Mouse (Mus musculus) frontal cortex, adult 2 months (tissue): Measurements from ENCODE around the gene Csf3. TPM values are rescaled to one million over a fixed set of nuclear protein-coding genes. Genes with fewer than 3 reads are reported as not detected.

ENCODE experiments used
- DNase-seq, 2 experiments: peaks; one replicate each; pipeline ENCODE4 v3.0.0; 2022; ENCODE audit warnings: low spot score in 1 of 2; ENCODE audit errors: extremely low spot score in 1 of 2
- polyA plus RNA-seq: library from polyadenylated mRNA; depleted of rRNA; stranded (reverse); fragments of >200 nt; gene quantifications from 2 replicates; pipeline ENCODE4 v1.2.3, GENCODE M21; 2012; rRNA removed

The Csf3 gene
- polyA plus RNA-seq, 1 experiment, result not detected

DNA sequence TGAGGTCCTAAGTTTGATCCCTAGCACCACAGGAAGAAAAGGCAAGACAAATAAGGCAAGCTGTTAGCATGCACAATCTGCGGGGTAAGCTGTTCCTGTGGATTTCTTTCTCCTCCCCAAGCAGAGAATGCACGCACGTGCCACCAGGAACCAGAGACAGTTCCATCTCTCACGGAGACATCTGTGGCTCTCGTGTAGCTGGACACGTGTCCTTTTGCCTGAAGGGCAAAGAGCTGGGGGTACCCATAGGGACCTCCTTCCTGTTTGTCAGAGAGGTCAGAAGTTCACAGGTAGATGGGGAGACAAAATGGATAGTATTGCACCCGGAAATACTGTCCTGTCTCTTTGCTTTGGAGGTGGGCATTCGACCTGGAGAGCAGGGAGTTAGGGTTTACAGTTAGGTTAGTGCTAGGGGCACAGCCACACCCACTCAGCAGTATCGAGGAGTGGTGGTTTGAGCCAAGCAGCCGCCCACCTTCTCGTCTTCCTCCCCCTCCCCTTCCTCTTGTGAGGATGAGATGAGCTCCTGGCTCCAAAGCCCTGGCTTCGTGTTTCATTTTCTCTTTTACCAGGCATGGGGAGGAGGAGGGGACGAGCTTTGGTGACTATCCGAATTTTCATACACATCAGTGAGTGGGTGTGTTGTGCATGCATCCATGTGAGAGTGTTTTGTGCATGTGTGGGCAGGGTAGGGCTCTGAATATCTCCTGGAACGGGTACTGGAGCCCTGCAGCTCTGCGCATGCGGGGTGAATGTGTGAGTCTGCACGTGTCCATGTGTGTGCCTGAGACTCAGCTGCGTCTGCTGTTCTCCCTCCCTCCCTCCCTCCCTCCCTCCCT, 46.0 kb downstream of the Csf3 start:
- peak; percentile 96 for DNase-seq

DNA sequence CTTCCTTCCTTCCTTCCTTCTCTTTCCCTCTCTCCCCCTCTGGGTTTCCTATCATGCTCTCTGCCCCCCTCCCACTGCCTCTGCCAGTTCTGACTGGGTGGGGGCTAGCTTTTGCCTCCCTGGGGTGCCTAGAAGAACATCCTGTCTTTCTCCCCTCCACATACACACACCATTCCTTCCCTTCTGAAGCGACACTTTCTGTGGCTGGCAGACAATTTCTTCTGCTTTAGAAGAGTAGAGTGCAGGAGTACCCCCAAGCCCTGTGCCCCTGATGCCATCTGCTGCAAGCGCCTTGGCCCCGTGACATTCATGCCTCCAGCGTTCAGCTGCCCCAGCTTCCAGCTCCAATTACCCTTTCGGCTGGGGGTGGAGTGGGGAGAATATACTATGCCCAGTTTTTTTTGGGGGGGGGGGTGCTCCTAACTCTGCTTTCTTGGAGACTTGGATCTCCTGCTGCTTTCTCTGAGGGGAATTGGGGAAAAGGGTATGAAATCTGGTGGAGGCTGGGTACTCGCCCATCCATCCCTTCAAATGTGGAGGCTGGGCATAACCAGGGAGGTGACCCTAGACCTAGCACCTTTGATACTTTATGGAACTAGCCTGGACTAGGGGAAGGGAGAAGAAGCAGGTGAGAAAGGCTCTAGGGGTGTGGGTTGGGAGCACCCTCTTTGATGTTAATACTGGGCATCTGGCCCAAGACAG, 46.9 kb downstream of the Csf3 start:
- no peak for DNase-seq

DNA sequence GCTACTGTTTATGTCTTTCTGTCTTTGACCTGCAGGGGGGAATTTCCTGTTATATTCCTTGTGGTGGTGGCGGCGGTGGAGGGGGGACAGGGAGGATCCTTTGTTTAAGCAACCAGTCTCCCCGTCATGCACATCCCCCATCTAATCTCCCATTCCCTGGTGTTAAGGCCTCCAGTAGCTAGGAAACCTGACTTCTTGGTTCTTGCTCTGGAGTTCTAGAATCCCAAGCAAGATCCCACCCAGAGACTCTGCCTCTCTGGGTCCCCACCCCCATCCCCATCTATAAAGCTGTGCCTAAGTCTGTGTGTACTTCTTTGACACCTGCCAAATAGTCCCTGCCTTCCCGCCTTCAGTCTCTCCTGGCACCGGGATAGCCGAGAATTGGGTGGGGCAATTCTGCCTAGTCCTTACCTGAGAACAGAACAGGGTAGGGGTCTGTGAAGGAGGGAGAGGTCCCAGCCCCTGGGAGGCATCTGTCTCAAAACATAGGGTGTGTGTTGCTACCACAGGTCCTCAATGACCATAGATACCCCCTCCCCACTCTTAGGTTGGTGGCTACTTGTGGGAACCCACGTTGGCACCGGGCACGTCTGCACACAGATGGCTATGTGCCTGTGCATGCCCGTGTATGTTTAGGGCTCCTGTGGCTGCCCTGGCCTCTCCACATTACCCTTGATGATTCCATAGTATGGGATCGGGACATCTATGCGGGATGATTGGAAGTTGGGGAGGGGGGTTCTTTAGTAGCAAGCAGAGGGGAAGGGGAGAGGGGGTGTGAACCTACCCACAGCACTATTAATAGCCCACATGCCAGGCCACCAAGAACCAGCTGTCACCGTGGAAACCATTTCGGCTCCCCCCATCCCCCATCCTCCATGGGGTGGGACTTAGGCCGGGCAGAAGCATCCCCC, 47.7 kb downstream of the Csf3 start:
- DNase-seq, result no peak

DNA sequence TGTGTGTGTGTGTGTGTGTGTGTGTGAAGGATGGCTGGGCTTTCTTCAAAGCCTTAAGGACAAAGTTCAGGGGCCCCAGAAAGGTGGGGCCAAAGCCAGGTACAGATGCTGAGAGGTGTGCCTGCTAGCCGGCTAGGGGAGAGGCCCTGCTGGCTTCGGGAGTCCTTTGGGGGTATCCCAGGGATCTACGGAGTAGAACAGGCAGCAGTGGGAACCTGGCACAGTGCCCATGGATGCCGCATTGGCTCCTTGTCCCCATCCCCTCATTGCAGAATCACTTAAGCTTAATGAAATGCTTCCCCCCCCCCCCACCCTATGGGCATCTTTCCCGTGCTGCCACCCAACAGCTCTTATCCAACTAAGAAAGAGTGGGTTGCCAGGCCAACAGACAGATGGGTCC, 48.7 kb downstream of the Csf3 start:
- DNase-seq, result no peak

DNA sequence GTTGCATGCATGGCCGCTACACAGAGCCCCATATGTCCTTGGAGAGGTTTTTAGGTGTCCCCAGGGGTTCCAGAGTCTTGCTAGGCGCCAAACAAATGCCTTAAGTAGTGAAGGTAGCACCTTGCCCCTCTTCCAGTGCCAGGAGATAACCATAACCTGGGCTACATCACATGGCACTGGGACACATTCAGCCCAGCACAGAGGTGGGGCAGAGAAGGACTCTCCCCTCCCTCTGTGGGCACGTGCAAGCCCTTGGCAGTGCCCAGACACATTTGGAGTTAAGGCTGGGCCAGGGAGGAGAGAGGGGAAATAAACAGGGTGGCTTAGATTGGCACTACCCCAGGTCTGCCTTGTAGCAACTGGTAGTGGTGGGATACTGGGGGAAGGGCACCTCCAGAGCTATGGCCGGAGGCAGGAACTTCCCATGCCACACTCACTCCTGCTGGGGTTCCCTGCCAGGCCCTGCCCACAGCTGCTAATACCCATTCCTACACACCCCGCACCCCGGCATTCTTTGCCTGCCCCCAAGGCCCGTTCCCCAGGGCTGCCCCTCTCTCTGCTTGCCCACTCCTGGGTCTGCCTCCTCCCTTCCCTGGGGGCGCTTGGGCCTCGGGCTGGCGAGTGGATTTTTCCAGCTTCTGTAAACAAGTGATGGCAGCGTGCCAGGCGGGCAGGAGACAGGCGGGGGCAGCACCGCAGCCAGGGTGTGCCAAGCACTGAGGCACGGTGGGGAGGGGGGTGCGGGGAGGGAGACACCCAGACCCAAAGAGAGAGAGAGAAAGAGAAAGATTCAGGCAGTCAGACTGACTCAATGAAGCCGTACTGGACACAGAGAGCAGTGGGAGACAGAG, 49.5 kb downstream of the Csf3 start:
- DNase-seq, result no peak

DNA sequence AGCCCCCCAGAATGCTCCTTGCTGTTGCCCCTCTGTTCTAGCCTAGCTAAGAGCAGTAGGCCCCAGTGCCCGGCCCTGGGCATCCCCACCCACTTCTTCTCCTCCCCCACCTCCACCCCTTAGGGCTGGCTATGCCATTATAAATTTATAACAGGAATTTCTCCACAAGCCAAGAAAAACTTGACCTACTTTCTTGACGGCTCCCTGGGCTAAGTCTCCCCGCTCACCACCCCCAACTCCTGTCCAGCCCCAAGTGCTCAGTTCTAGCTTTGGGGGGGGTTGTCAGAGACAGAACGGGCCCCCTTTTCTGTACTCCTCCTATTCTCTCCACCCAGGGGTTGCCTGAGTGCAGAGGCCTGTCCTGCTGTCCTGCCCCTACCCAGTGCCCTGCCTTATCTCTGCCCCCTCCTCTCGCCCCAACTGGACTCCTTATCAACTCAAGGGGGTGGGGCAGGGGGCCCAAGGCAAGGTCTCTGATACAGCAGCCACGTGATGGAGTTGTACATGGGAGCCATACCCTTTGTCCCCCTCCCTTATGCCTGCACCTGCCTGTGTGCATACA, 50.2 kb downstream of the Csf3 start:
- DNase-seq, result no peak

DNA sequence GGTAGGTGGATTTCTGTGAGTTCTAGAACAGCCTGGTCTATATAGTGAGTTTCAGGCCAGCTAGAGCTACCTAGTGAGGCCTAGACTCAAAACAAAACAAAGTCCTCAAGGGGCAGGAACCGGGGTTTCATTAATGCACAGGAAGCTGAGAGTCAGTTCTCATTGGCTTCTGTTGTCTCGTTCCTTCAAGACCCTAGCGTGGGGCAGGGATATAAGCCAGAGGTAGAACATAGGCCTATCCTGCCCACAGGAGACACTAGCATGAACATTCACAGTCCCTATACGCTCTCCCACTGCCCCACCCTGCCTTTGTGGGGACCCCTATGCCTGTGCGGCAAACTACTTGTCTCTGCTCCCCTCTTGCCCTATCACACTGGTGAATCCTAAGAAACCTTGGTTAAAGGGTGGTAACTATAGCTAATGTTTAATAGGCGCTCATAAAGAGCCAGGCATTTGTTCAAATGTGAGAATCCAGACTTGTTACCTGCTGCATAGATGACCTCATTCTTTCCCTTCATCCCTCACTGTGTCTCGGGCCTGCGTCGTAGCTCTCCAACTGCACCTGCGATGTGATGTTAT, 51.6 kb downstream of the Csf3 start:
- DNase-seq, result no peak

Other genes with a start within 250 kb of the Csf3 start
- 0.17 and 0.32 TPM in 2 replicates for gene Ikzf3, start 155.2 kb upstream of the Csf3 start, polyA plus RNA-seq
- gene Zpbp2, start 150.2 kb upstream of the Csf3 start, polyA plus RNA-seq, result 0.10 TPM in 1 of 2 replicates, not detected in the other
- gene Ormdl3, start 113.9 kb upstream of the Csf3 start, polyA plus RNA-seq, result 54.6 and 57.1 TPM in 2 replicates
- gene Lrrc3c, start 103.0 kb upstream of the Csf3 start, polyA plus RNA-seq, result not detected in 2 replicates
- 0.25 and 0.36 TPM in 2 replicates for gene Gm12355, start 75.6 kb upstream of the Csf3 start, polyA plus RNA-seq
- not detected in 2 replicates for gene Gsdma3, start 74.9 kb upstream of the Csf3 start, polyA plus RNA-seq
- gene Gsdma2, start 54.5 kb upstream of the Csf3 start, polyA plus RNA-seq, result not detected in 2 replicates
- gene Gsdma, start 36.9 kb upstream of the Csf3 start, polyA plus RNA-seq, result 0.15 and 0.16 TPM in 2 replicates
- gene Psmd3, start 18.7 kb upstream of the Csf3 start, polyA plus RNA-seq, result 166 and 177 TPM in 2 replicates
- gene Med24, start 28.2 kb downstream of the Csf3 start, polyA plus RNA-seq, result 137 and 157 TPM in 2 replicates
- gene Thra, start 39.4 kb downstream of the Csf3 start, polyA plus RNA-seq, result 770 and 851 TPM in 2 replicates
- gene Nr1d1, start 74.1 kb downstream of the Csf3 start, polyA plus RNA-seq, result 124 and 126 TPM in 2 replicates
- 112 and 123 TPM in 2 replicates for gene Msl1, start 94.3 kb downstream of the Csf3 start, polyA plus RNA-seq
- gene Casc3, start 103.6 kb downstream of the Csf3 start, polyA plus RNA-seq, result 47.8 TPM in 2 replicates
- gene Rapgefl1, start 135.5 kb downstream of the Csf3 start, polyA plus RNA-seq, result 167 and 174 TPM in 2 replicates
- 26.3 and 26.7 TPM in 2 replicates for gene Wipf2, start 162.4 kb downstream of the Csf3 start, polyA plus RNA-seq
- gene Cdc6, start 206.5 kb downstream of the Csf3 start, polyA plus RNA-seq, result 0.62 and 0.67 TPM in 2 replicates
- 6.4 and 7.9 TPM in 2 replicates for gene Rara, start 226.6 kb downstream of the Csf3 start, polyA plus RNA-seq